Mouse (Mus musculus) hindbrain, embryonic 16.5 days (tissue): ENCODE measurements around the gene Zfp771. TPM values are rescaled to one million over a fixed set of nuclear protein-coding genes. Genes with fewer than 3 reads are reported as not detected.

ENCODE experiments used
- ATAC-seq: fragments of 200-750 bp; cut with Nextera tagmentation; 2 replicates; pipeline ENCODE4 v1.8.0; 2017; ENCODE audit warnings: moderate TSS enrichment, moderate library complexity
- H3K27ac ChIP-seq: fragments of 300-500 bp; sonication (generic); 2 replicates; pipeline ENCODE4 v1.5.1; 2014; ENCODE audit warnings: low read depth, mild to moderate bottlenecking, control low read depth, low read length, moderate library complexity
- H3K27me3 ChIP-seq: fragments of 300-500 bp; sonication (generic); replicated peaks from 2 replicates; pipeline ENCODE4 v1.6.1; 2014; ENCODE audit warnings: low read length; ENCODE audit not compliant: control insufficient read depth, insufficient read depth
- H3K36me3 ChIP-seq: fragments of 300-500 bp; sonication (generic); 2 replicates; pipeline ENCODE4 v1.6.1; 2014; ENCODE audit warnings: mild to moderate bottlenecking, low read length, moderate library complexity, mixed read lengths; ENCODE audit not compliant: control insufficient read depth, insufficient read depth
- H3K4me1 ChIP-seq: fragments of 300-500 bp; sonication (generic); 2 replicates; pipeline ENCODE4 v1.6.1; 2014; ENCODE audit warnings: low read depth, low read length; ENCODE audit not compliant: control insufficient read depth, insufficient read depth
- H3K4me2 ChIP-seq: fragments of 300-500 bp; sonication (generic); 2 replicates; pipeline ENCODE4 v1.6.1; 2014; ENCODE audit warnings: mild to moderate bottlenecking, low read length, control low read depth, moderate library complexity
- H3K4me3 ChIP-seq: fragments of 300-500 bp; sonication (generic); 2 replicates; pipeline ENCODE4 v1.5.1; 2014; ENCODE audit warnings: mild to moderate bottlenecking, low read length, control low read depth, moderate library complexity
- H3K9ac ChIP-seq: fragments of 300-500 bp; sonication (generic); 2 replicates; pipeline ENCODE4 v1.6.1; 2014; ENCODE audit warnings: low read depth, mild to moderate bottlenecking, control low read depth, low read length, moderate library complexity
- H3K9me3 ChIP-seq: fragments of 300-500 bp; sonication (generic); 2 replicates; pipeline ENCODE4 v1.6.1; 2014; ENCODE audit warnings: mild to moderate bottlenecking, low read length, moderate library complexity; ENCODE audit not compliant: control insufficient read depth
- WGBS: fragments of 180-500 bp; shearing (Covaris S2); extraction: QIAGEN DNeasy Blood & Tissue Kit; methylation state at CpG from one replicate; pipeline ENCODE4 v1.1.7; 2014; 5-methylcytosine and 5-hydroxymethylcytosine counted together
- polyA plus RNA-seq: library from polyadenylated mRNA; unstranded; fragments of >200 nt; fragmentation: Nextera tagmentation; extraction: Ambion mirVana; gene quantifications from 2 replicates; pipeline ENCODE4 v1.2.1, GENCODE M21; 2015

Gene Zfp771
- polyA plus RNA-seq, 1 experiment from 2014 or later: 82.6 TPM

GRCm38 (mm10) chr7:127256518-127256917 is 12.4 kb downstream of the Zfp771 start:
- Histone ChIP-seq H3K9ac (no peak overlapping the region), H3K9me3 (no peaks in the 10 kb centered on the region), H3K27ac (no peak overlapping the region), H3K4me2 (no peak overlapping the region), H3K36me3 (no peaks in the 10 kb centered on the region), H3K4me3 (no peak overlapping the region), H3K27me3 (no peaks in the 10 kb centered on the region), H3K4me1 (peaks cover 16% of the 10 kb centered on the region)
- WGBS: 95% methylated on average over 5 of the region's 5 CpGs
- no peak for ATAC-seq

GRCm38 (mm10) chr7:127259186-127259905 is 15.3 kb downstream of the Zfp771 start:
- 75% methylated on average over 8 of the region's 8 CpGs for WGBS
- Histone ChIP-seq H3K36me3 (no peaks in the 10 kb centered on the region), H3K4me1 (peaks cover 16% of the 10 kb centered on the region), H3K27me3 (no peaks in the 10 kb centered on the region), H3K4me3 (peak overlapping the region; percentile 80), H3K27ac (no peak overlapping the region), H3K4me2 (peak overlapping the region; percentile 91), H3K9ac (no peak overlapping the region), H3K9me3 (no peaks in the 10 kb centered on the region)
- no peak for ATAC-seq

- Histone ChIP-seq H3K27me3 (no peaks in the 10 kb centered on the region), H3K36me3 (no peaks in the 10 kb centered on the region), H3K9ac (peak within 1 kb of the TSS; percentile 77), H3K4me2 (peak within 1 kb of the TSS; percentile 91), H3K9me3 (no peaks in the 10 kb centered on the region), H3K4me1 (peaks cover 10% of the 10 kb centered on the region), H3K4me3 (peak within 1 kb of the TSS; percentile 80), H3K27ac (peak within 1 kb of the TSS; percentile 44; the same call in 1 of the 2 replicates)
- ATAC-seq: peak; percentile 99
- whole genome bisulfite sequencing: under 1% methylated on average over 50 of the region's 50 CpGs
Observed at GRCm38 (mm10) chr7:127260309-127261111, 16.4 kb downstream of the Zfp771 start, which contains the start of gene Dctpp1. TSS of gene Dctpp1 (minus strand) at chr7:127260709.

- H3K36me3 ChIP-seq: no peaks in the 10 kb centered on the region
- no peak overlapping the region for H3K4me3 ChIP-seq
- H3K4me1 ChIP-seq: peaks cover 10% of the 10 kb centered on the region
- H3K27me3 ChIP-seq: no peaks in the 10 kb centered on the region
- H3K4me2 ChIP-seq: no peak overlapping the region
- H3K9me3 ChIP-seq: no peaks in the 10 kb centered on the region
- no peak overlapping the region for H3K9ac ChIP-seq
- no peak overlapping the region for H3K27ac ChIP-seq
- 84% methylated on average over 10 of the region's 10 CpGs for WGBS
- no peak for ATAC-seq
Observed at GRCm38 (mm10) chr7:127262218-127262961, 18.3 kb downstream of the Zfp771 start.

GRCm38 (mm10) chr7:127263526-127263925 is 19.5 kb downstream of the Zfp771 start:
- Histone ChIP-seq H3K4me1 (peaks cover 10% of the 10 kb centered on the region), H3K4me3 (no peak overlapping the region), H3K4me2 (no peak overlapping the region), H3K27me3 (no peaks in the 10 kb centered on the region), H3K27ac (no peak overlapping the region), H3K36me3 (no peaks in the 10 kb centered on the region; the same call in 1 of the 2 replicates), H3K9ac (no peak overlapping the region), H3K9me3 (peaks cover 4% of the 10 kb centered on the region)
- WGBS: 94% methylated on average over 3 of the region's 3 CpGs
- no peak for ATAC-seq

GRCm38 (mm10) chr7:127270256-127270655 is 26.2 kb downstream of the Zfp771 start:
- ATAC-seq: no peak
- Histone ChIP-seq H3K4me1 (peaks cover 10% of the 10 kb centered on the region), H3K9ac (no peak overlapping the region), H3K4me3 (no peak overlapping the region), H3K4me2 (no peak overlapping the region), H3K9me3 (peaks cover 4% of the 10 kb centered on the region), H3K27ac (no peak overlapping the region), H3K27me3 (no peaks in the 10 kb centered on the region), H3K36me3 (peaks cover 4% of the 10 kb centered on the region)
- 93% methylated on average over 2 of the region's 2 CpGs for WGBS

GRCm38 (mm10) chr7:127270666-127271065 is 26.6 kb downstream of the Zfp771 start:
- no peak overlapping the region for H3K4me3 ChIP-seq
- H3K27me3 ChIP-seq: no peaks in the 10 kb centered on the region
- H3K27ac ChIP-seq: no peak overlapping the region
- no peak overlapping the region for H3K4me2 ChIP-seq
- peaks cover 10% of the 10 kb centered on the region for H3K4me1 ChIP-seq
- 91% methylated on average over 5 of the region's 5 CpGs for WGBS
- no peak for ATAC-seq
- peaks cover 4% of the 10 kb centered on the region for H3K36me3 ChIP-seq
- no peak overlapping the region for H3K9ac ChIP-seq
- peaks cover 4% of the 10 kb centered on the region for H3K9me3 ChIP-seq

GRCm38 (mm10) chr7:127271093-127271492 is 27.0 kb downstream of the Zfp771 start:
- no peaks in the 10 kb centered on the region for H3K27me3 ChIP-seq
- peaks cover 10% of the 10 kb centered on the region for H3K4me1 ChIP-seq
- ATAC-seq: no peak
- H3K4me3 ChIP-seq: no peak overlapping the region
- H3K4me2 ChIP-seq: no peak overlapping the region
- peaks cover 4% of the 10 kb centered on the region for H3K36me3 ChIP-seq
- peaks cover 4% of the 10 kb centered on the region for H3K9me3 ChIP-seq
- H3K27ac ChIP-seq: no peak overlapping the region
- H3K9ac ChIP-seq: no peak overlapping the region
- WGBS: 90% methylated on average over 4 of the region's 4 CpGs
